Mouse (Mus musculus): ENCODE results near the gene Itga4. TPM values are rescaled to one million over a fixed set of nuclear protein-coding genes. Genes with fewer than 3 reads are reported as not detected.

Itga4 gene
- 0.48 and 1.2 TPM in 2 replicates for total RNA-seq (2012; rRNA removed)

GRCm38 (mm10) chr2:79255192-79256000 is at the start of gene Itga4:
Gene Itga4, plus strand, starts transcription at chr2:79255426.
- TF ChIP-seq ZC3H11A (IDR thresholded peaks at IDR 0.05; ENCODE audit: borderline replicate concordance, low read depth, low read length) (peak; percentile 25; the same call in 1 of the 2 replicates), HCFC1 (IDR thresholded peaks at IDR 0.05; ENCODE audit: borderline replicate concordance, insufficient read depth, low read length) (no peak)
- DNase-seq (ENCODE audit: low read depth, low spot score) = peak; percentile 42
- Histone ChIP-seq H3K9ac (ENCODE audit: insufficient read depth, low read depth, low read length, poor library complexity, severe bottlenecking) (no peak within 1 kb of the TSS; the same call in 1 of the 2 replicates), H3K4me1 (ENCODE audit: control insufficient read depth in 2 of 2, insufficient read depth in 2 of 2, low read length in 2 of 2, poor library complexity in 1 of 2) (peaks cover 0 to 2% of the 10 kb centered on the region in 2 experiments; a peak in 1 of 4 replicates), H3K4me3 (ENCODE audit: insufficient read depth in 1 of 2, low read depth in 1 of 2, low read length in 2 of 2, poor library complexity in 1 of 2, severe bottlenecking in 1 of 2) (peak within 1 kb of the TSS; percentile 56 to 68), H3K27ac (ENCODE audit: insufficient read depth, low read depth, low read length, poor library complexity, severe bottlenecking) (no peak within 1 kb of the TSS), H3K36me3 (ENCODE audit: control insufficient read depth, insufficient read depth, low read length, poor library complexity, severe bottlenecking) (no peaks in the 10 kb centered on the region), H3K9me3 (ENCODE audit: control insufficient read depth, insufficient read depth, low read depth, low read length) (no peaks in the 10 kb centered on the region)
- in situ Hi-C loops (cut with MboI; ENCODE audit: low sequenced_read_pairs in 2 of 2, unreplicated experiment in 2 of 2) = loop anchor here in 1 of 2 experiments (25.0 kb wide), 1 partner anchor 293 kb away; no protein-coding TSS in a partner anchor

- Histone ChIP-seq H3K9me3 (ENCODE audit: control insufficient read depth, insufficient read depth, low read depth, low read length) (no peaks in the 10 kb centered on the region), H3K27ac (ENCODE audit: insufficient read depth, low read depth, low read length, poor library complexity, severe bottlenecking) (no peak overlapping the region), H3K4me1 (ENCODE audit: control insufficient read depth in 2 of 2, insufficient read depth in 2 of 2, low read length in 2 of 2, poor library complexity in 1 of 2) (no peaks in the 10 kb centered on the region), H3K4me3 (ENCODE audit: insufficient read depth in 1 of 2, low read depth in 1 of 2, low read length in 2 of 2, poor library complexity in 1 of 2, severe bottlenecking in 1 of 2) (no peak overlapping the region), H3K36me3 (ENCODE audit: control insufficient read depth, insufficient read depth, low read length, poor library complexity, severe bottlenecking) (no peaks in the 10 kb centered on the region), H3K9ac (ENCODE audit: insufficient read depth, low read depth, low read length, poor library complexity, severe bottlenecking) (no peak overlapping the region)
- no peak for DNase-seq (ENCODE audit: low read depth, low spot score)
- TF ChIP-seq ZC3H11A (IDR thresholded peaks at IDR 0.05; ENCODE audit: borderline replicate concordance, low read depth, low read length) (no peak), CHD2 (IDR thresholded peaks at IDR 0.05; ENCODE audit: low read depth, low read length) (no peak), MAFK (IDR thresholded peaks at IDR 0.05; ENCODE audit: insufficient read depth, low read depth, low read length) (no peak), HCFC1 (IDR thresholded peaks at IDR 0.05; ENCODE audit: borderline replicate concordance, insufficient read depth, low read length) (no peak), ZNF384 (IDR thresholded peaks at IDR 0.05; ENCODE audit: low read depth, low read length) (no peak)
- in situ Hi-C loops (cut with MboI; ENCODE audit: low sequenced_read_pairs in 2 of 2, unreplicated experiment in 2 of 2) = no loop called here
These were observed 49.0 kb upstream of the Itga4 start for GRCm38 (mm10) chr2:79206191-79206755.

- Histone ChIP-seq H3K9ac (ENCODE audit: insufficient read depth, low read depth, low read length, poor library complexity, severe bottlenecking) (no peak overlapping the region), H3K36me3 (ENCODE audit: control insufficient read depth, insufficient read depth, low read length, poor library complexity, severe bottlenecking) (no peaks in the 10 kb centered on the region), H3K4me3 (ENCODE audit: insufficient read depth in 1 of 2, low read depth in 1 of 2, low read length in 2 of 2, poor library complexity in 1 of 2, severe bottlenecking in 1 of 2) (no peak overlapping the region), H3K27ac (ENCODE audit: insufficient read depth, low read depth, low read length, poor library complexity, severe bottlenecking) (no peak overlapping the region), H3K9me3 (ENCODE audit: control insufficient read depth, insufficient read depth, low read depth, low read length) (no peaks in the 10 kb centered on the region), H3K4me1 (ENCODE audit: control insufficient read depth in 2 of 2, insufficient read depth in 2 of 2, low read length in 2 of 2, poor library complexity in 1 of 2) (no peaks in the 10 kb centered on the region)
- in situ Hi-C loops (cut with MboI; ENCODE audit: low sequenced_read_pairs in 2 of 2, unreplicated experiment in 2 of 2) = no loop called here
- TF ChIP-seq HCFC1 (IDR thresholded peaks at IDR 0.05; ENCODE audit: borderline replicate concordance, insufficient read depth, low read length) = no peak
- TF ChIP-seq ZC3H11A (IDR thresholded peaks at IDR 0.05; ENCODE audit: borderline replicate concordance, low read depth, low read length) = no peak
- no peak for TF ChIP-seq MAFK (IDR thresholded peaks at IDR 0.05; ENCODE audit: insufficient read depth, low read depth, low read length)
- no peak for TF ChIP-seq CHD2 (IDR thresholded peaks at IDR 0.05; ENCODE audit: low read depth, low read length)
- TF ChIP-seq ZNF384 (IDR thresholded peaks at IDR 0.05; ENCODE audit: low read depth, low read length) = no peak
- DNase-seq (ENCODE audit: low read depth, low spot score) = peak; percentile 1
These were observed 40.2 kb upstream of the Itga4 start for GRCm38 (mm10) chr2:79214982-79215381.

- Histone ChIP-seq H3K36me3 (ENCODE audit: control insufficient read depth, insufficient read depth, low read length, poor library complexity, severe bottlenecking) (no peaks in the 10 kb centered on the region), H3K4me3 (ENCODE audit: insufficient read depth in 1 of 2, low read depth in 1 of 2, low read length in 2 of 2, poor library complexity in 1 of 2, severe bottlenecking in 1 of 2) (no peak overlapping the region)
- in situ Hi-C loops (cut with MboI; ENCODE audit: low sequenced_read_pairs in 2 of 2, unreplicated experiment in 2 of 2) = no loop called here
These were observed 39.7 kb upstream of the Itga4 start for GRCm38 (mm10) chr2:79215479-79215878.

More at GRCm38 (mm10) chr2:79215479-79215878, 39.7 kb upstream of the Itga4 start:
- Histone ChIP-seq H3K27ac (ENCODE audit: insufficient read depth, low read depth, low read length, poor library complexity, severe bottlenecking) (no peak overlapping the region), H3K9ac (ENCODE audit: insufficient read depth, low read depth, low read length, poor library complexity, severe bottlenecking) (no peak overlapping the region), H3K4me1 (ENCODE audit: control insufficient read depth in 2 of 2, insufficient read depth in 2 of 2, low read length in 2 of 2, poor library complexity in 1 of 2) (no peaks in the 10 kb centered on the region), H3K9me3 (ENCODE audit: control insufficient read depth, insufficient read depth, low read depth, low read length) (no peaks in the 10 kb centered on the region)
- no peak for DNase-seq (ENCODE audit: low read depth, low spot score)
- TF ChIP-seq MAFK (IDR thresholded peaks at IDR 0.05; ENCODE audit: insufficient read depth, low read depth, low read length) (no peak), HCFC1 (IDR thresholded peaks at IDR 0.05; ENCODE audit: borderline replicate concordance, insufficient read depth, low read length) (no peak), CHD2 (IDR thresholded peaks at IDR 0.05; ENCODE audit: low read depth, low read length) (no peak), ZC3H11A (IDR thresholded peaks at IDR 0.05; ENCODE audit: borderline replicate concordance, low read depth, low read length) (no peak), ZNF384 (IDR thresholded peaks at IDR 0.05; ENCODE audit: low read depth, low read length) (no peak)

Data from ES-E14 (cell line).